Mouse (Mus musculus) stomach, embryonic 14.5 days (tissue): Measurements from ENCODE around the gene Slc27a4. TPM values are rescaled to one million over a fixed set of nuclear protein-coding genes. Genes with fewer than 3 reads are reported as not detected.

Experiments used
- ATAC-seq: fragments of 200-750 bp; cut with Nextera tagmentation; 2 replicates; pipeline ENCODE4 v1.8.0; 2017; ENCODE audit warnings: low read depth, moderate TSS enrichment; ENCODE audit not compliant: insufficient number of reproducible peaks, insufficient read depth, low FRiP score
- H3K27ac ChIP-seq: fragments of 300-500 bp; sonication (generic); 2 replicates; pipeline ENCODE4 v1.5.1; 2014; ENCODE audit warnings: mild to moderate bottlenecking, low read length, moderate library complexity, mixed read lengths
- H3K27me3 ChIP-seq: fragments of 300-500 bp; sonication (generic); 2 replicates; pipeline ENCODE4 v1.6.1; 2014; ENCODE audit warnings: low read length, control low read depth, mixed read lengths; ENCODE audit not compliant: control insufficient read depth, insufficient read depth
- H3K36me3 ChIP-seq: fragments of 300-500 bp; sonication (generic); 2 replicates; pipeline ENCODE4 v1.6.1; 2014; ENCODE audit warnings: mild to moderate bottlenecking, control low read depth, low read length, moderate library complexity, mixed read lengths; ENCODE audit not compliant: control insufficient read depth, insufficient read depth
- H3K4me1 ChIP-seq: fragments of 300-500 bp; sonication (generic); 2 replicates; pipeline ENCODE4 v1.6.1; 2014; ENCODE audit warnings: low read length, control low read depth, mixed read lengths; ENCODE audit not compliant: control insufficient read depth, insufficient read depth
- H3K4me2 ChIP-seq: fragments of 300-500 bp; sonication (generic); replicated peaks from 2 replicates; pipeline ENCODE4 v1.6.1; 2014; ENCODE audit warnings: low read depth, low read length, control low read depth
- H3K4me3 ChIP-seq: fragments of 300-500 bp; sonication (generic); 2 replicates; pipeline ENCODE4 v1.5.1; 2014; ENCODE audit warnings: low read depth, low read length, control low read depth
- H3K9ac ChIP-seq: fragments of 300-500 bp; sonication (generic); replicated peaks from 2 replicates; pipeline ENCODE4 v1.6.1; 2014; ENCODE audit warnings: low read depth, mild to moderate bottlenecking, control low read depth, low read length, moderate library complexity, mixed read lengths
- H3K9me3 ChIP-seq: fragments of 300-500 bp; sonication (generic); 2 replicates; pipeline ENCODE4 v1.6.1; 2016; ENCODE audit warnings: low read depth, low read length, control low read depth; ENCODE audit not compliant: control insufficient read depth
- WGBS: fragments of 180-500 bp; shearing (Covaris S2); extraction: QIAGEN DNeasy Blood & Tissue Kit; methylation state at CpG from one replicate; pipeline ENCODE4 v1.1.7; 2014; 5-methylcytosine and 5-hydroxymethylcytosine counted together
- polyA plus RNA-seq: library from polyadenylated mRNA; unstranded; fragments of >200 nt; fragmentation: Nextera tagmentation; extraction: Ambion mirVana; gene quantifications from 2 replicates; pipeline ENCODE4 v1.2.1, GENCODE M21; 2014

The Slc27a4 gene
- polyA plus RNA-seq, 1 experiment from 2014 or later = 12.2 TPM

- 83% methylated on average over 4 of the region's 4 CpGs for WGBS
- Histone ChIP-seq H3K27ac (no peak overlapping the region), H3K4me2 (no peak overlapping the region), H3K4me3 (no peak overlapping the region), H3K36me3 (peaks cover 5% of the 10 kb centered on the region), H3K27me3 (no peaks in the 10 kb centered on the region), H3K9ac (no peak overlapping the region), H3K4me1 (peaks cover 10% of the 10 kb centered on the region), H3K9me3 (no peaks in the 10 kb centered on the region)
- no peak for ATAC-seq
These were observed 28.7 kb downstream of the Slc27a4 start for GRCm38 (mm10) chr2:29831106-29831505.

- WGBS = 97% methylated on average over 5 of the region's 5 CpGs
- no peak for ATAC-seq
- H3K27me3 ChIP-seq = no peaks in the 10 kb centered on the region
- H3K4me3 ChIP-seq = no peak overlapping the region
- no peak overlapping the region for H3K4me2 ChIP-seq
- no peaks in the 10 kb centered on the region for H3K9me3 ChIP-seq
- no peak overlapping the region for H3K9ac ChIP-seq
- H3K36me3 ChIP-seq = peaks cover 11% of the 10 kb centered on the region
- no peaks in the 10 kb centered on the region for H3K4me1 ChIP-seq
- no peak overlapping the region for H3K27ac ChIP-seq
These were observed 31.4 kb downstream of the Slc27a4 start for GRCm38 (mm10) chr2:29833796-29834195.

- Histone ChIP-seq H3K4me1 (no peaks in the 10 kb centered on the region), H3K4me3 (no peak overlapping the region), H3K9me3 (no peaks in the 10 kb centered on the region), H3K9ac (no peak overlapping the region), H3K27me3 (no peaks in the 10 kb centered on the region), H3K36me3 (peaks cover 12% of the 10 kb centered on the region), H3K27ac (no peak overlapping the region), H3K4me2 (no peak overlapping the region)
- 61% methylated on average over 2 of the region's 2 CpGs for WGBS
- no peak for ATAC-seq
These were observed 33.0 kb downstream of the Slc27a4 start for GRCm38 (mm10) chr2:29835391-29835899.

- ATAC-seq = no peak
- no peaks in the 10 kb centered on the region for H3K9me3 ChIP-seq
- H3K27me3 ChIP-seq = peaks cover 7% of the 10 kb centered on the region
- no peak overlapping the region for H3K9ac ChIP-seq
- no peaks in the 10 kb centered on the region for H3K4me1 ChIP-seq
- no peak overlapping the region for H3K27ac ChIP-seq
- peaks cover 20% of the 10 kb centered on the region for H3K36me3 ChIP-seq
- WGBS = 37% methylated on average over 4 of the region's 4 CpGs
- no peak overlapping the region for H3K4me2 ChIP-seq
- no peak overlapping the region for H3K4me3 ChIP-seq
These were observed 37.0 kb downstream of the Slc27a4 start for GRCm38 (mm10) chr2:29839460-29839859.

- Histone ChIP-seq H3K4me3 (no peak overlapping the region), H3K27me3 (peaks cover 32% of the 10 kb centered on the region), H3K9ac (no peak overlapping the region), H3K27ac (no peak overlapping the region), H3K36me3 (peaks cover 17% of the 10 kb centered on the region), H3K9me3 (no peaks in the 10 kb centered on the region), H3K4me2 (no peak overlapping the region), H3K4me1 (peaks cover 6% of the 10 kb centered on the region; the same call in 1 of the 2 replicates)
- WGBS = 70% methylated on average over 9 of the region's 9 CpGs
- ATAC-seq = no peak
These were observed 41.0 kb downstream of the Slc27a4 start for GRCm38 (mm10) chr2:29843231-29844105.

GRCm38 (mm10) chr2:29844115-29844514, 41.7 kb downstream of the Slc27a4 start:
- Histone ChIP-seq H3K27me3 (peaks cover 32% of the 10 kb centered on the region), H3K27ac (no peak overlapping the region), H3K36me3 (peaks cover 13% of the 10 kb centered on the region), H3K4me2 (no peak overlapping the region), H3K4me3 (no peak overlapping the region), H3K9ac (no peak overlapping the region), H3K4me1 (peaks cover 6% of the 10 kb centered on the region; the same call in 1 of the 2 replicates), H3K9me3 (no peaks in the 10 kb centered on the region)
- no peak for ATAC-seq
- WGBS = 78% methylated on average over 2 of the region's 2 CpGs

- WGBS = 31% methylated on average over 3 of the region's 3 CpGs
- H3K36me3 ChIP-seq = peaks cover 13% of the 10 kb centered on the region
- no peak overlapping the region for H3K4me2 ChIP-seq
- peaks cover 6% of the 10 kb centered on the region; the same call in 1 of the 2 replicates for H3K4me1 ChIP-seq
- H3K27ac ChIP-seq = no peak overlapping the region
- no peak overlapping the region for H3K9ac ChIP-seq
- H3K4me3 ChIP-seq = no peak overlapping the region
- H3K27me3 ChIP-seq = peaks cover 32% of the 10 kb centered on the region
- ATAC-seq = no peak
- H3K9me3 ChIP-seq = no peaks in the 10 kb centered on the region
These were observed 42.2 kb downstream of the Slc27a4 start for GRCm38 (mm10) chr2:29844661-29845060.

GRCm38 (mm10) chr2:29845636-29846035, 43.2 kb downstream of the Slc27a4 start:
- Histone ChIP-seq H3K4me1 (peaks cover 6% of the 10 kb centered on the region; the same call in 1 of the 2 replicates), H3K9ac (no peak overlapping the region), H3K27me3 (peaks cover 32% of the 10 kb centered on the region), H3K36me3 (peaks cover 13% of the 10 kb centered on the region), H3K9me3 (no peaks in the 10 kb centered on the region), H3K4me3 (peak overlapping the region; percentile 18), H3K27ac (no peak overlapping the region), H3K4me2 (peak overlapping the region; percentile 35)
- no peak for ATAC-seq
- 15% methylated on average over 25 of the region's 25 CpGs for WGBS
